Mouse (Mus musculus) layer of hippocampus, adult 11-12 months (tissue): Measurements from ENCODE around the gene Trp53rkb.
A peak's percentile ranks its signal among the peaks of the same experiment; 100 is the strongest.
"Not testable (repeated sequence)": the region's sequence is repeated elsewhere in the genome, so short reads cannot be mapped to it uniquely, and the experiment has no call there.

Source experiments
- DNase-seq: peaks from one replicate; pipeline ENCODE4 v3.0.0; 2022; ENCODE audit warnings: low spot score

Gene Trp53rkb

GRCm38 (mm10) chr2:166792355-166792754 is at the start of gene Trp53rkb:
TSS of gene Trp53rkb (plus strand) at chr2:166792531.
- no peak for DNase-seq

- no peak for DNase-seq
These were observed 48.8 kb upstream of the Trp53rkb start for GRCm38 (mm10) chr2:166743504-166743903.

- no peak for DNase-seq
These were observed 47.9 kb upstream of the Trp53rkb start for GRCm38 (mm10) chr2:166744433-166744832.

- no peak for DNase-seq
These were observed 46.5 kb upstream of the Trp53rkb start for GRCm38 (mm10) chr2:166745849-166746248.

GRCm38 (mm10) chr2:166746261-166746913 is 45.9 kb upstream of the Trp53rkb start:
- not testable (repeated sequence) for DNase-seq

GRCm38 (mm10) chr2:166750620-166751191 is 41.6 kb upstream of the Trp53rkb start:
- DNase-seq = no peak

- no peak for DNase-seq
These were observed 38.1 kb upstream of the Trp53rkb start for GRCm38 (mm10) chr2:166754194-166754593.

GRCm38 (mm10) chr2:166754760-166755159 is 37.6 kb upstream of the Trp53rkb start:
- DNase-seq = no peak

GRCm38 (mm10) chr2:166757969-166758368 is 34.4 kb upstream of the Trp53rkb start:
- DNase-seq = no peak

GRCm38 (mm10) chr2:166764051-166764450 is 28.3 kb upstream of the Trp53rkb start:
- DNase-seq = no peak

GRCm38 (mm10) chr2:166767591-166767990 is 24.7 kb upstream of the Trp53rkb start:
- no peak for DNase-seq

GRCm38 (mm10) chr2:166771396-166771795 is 20.9 kb upstream of the Trp53rkb start:
- DNase-seq = peak; percentile 41

GRCm38 (mm10) chr2:166773587-166773986 is 18.7 kb upstream of the Trp53rkb start:
- DNase-seq = no peak

- DNase-seq = no peak
These were observed 18.1 kb upstream of the Trp53rkb start for GRCm38 (mm10) chr2:166774275-166774674.

- DNase-seq = no peak
These were observed 16.9 kb upstream of the Trp53rkb start for GRCm38 (mm10) chr2:166775357-166775893.

- DNase-seq = no peak
These were observed 16.1 kb upstream of the Trp53rkb start for GRCm38 (mm10) chr2:166776272-166776671.

GRCm38 (mm10) chr2:166779956-166780355 is 12.4 kb upstream of the Trp53rkb start:
- DNase-seq = no peak

GRCm38 (mm10) chr2:166780980-166781578 is 11.3 kb upstream of the Trp53rkb start:
- peak; percentile 82 for DNase-seq

GRCm38 (mm10) chr2:166784376-166784775 is 8.0 kb upstream of the Trp53rkb start:
- DNase-seq = no peak

- DNase-seq = peak; percentile 95
These were observed 5.9 kb upstream of the Trp53rkb start for GRCm38 (mm10) chr2:166786353-166787004.

- DNase-seq = no peak
These were observed 593 bp upstream of the Trp53rkb start for GRCm38 (mm10) chr2:166791738-166792137.

GRCm38 (mm10) chr2:166793542-166794214 is 1.3 kb downstream of the Trp53rkb start:
- DNase-seq = peak; percentile 84
